Mouse (Mus musculus) embryonic facial prominence, embryonic 14.5 days (tissue): ENCODE data around the gene Tex14. TPM values are rescaled to one million over a fixed set of nuclear protein-coding genes. Genes with fewer than 3 reads are reported as not detected.
"Not testable (repeated sequence)": the region's sequence is repeated elsewhere in the genome, so short reads cannot be mapped to it uniquely, and the experiment has no call there.

Source experiments
- ATAC-seq: fragments of 200-750 bp; cut with Nextera tagmentation; 2 replicates; pipeline ENCODE4 v1.8.0; 2017; ENCODE audit warnings: low read depth, moderate number of reproducible peaks, moderate TSS enrichment
- DNase-seq: peaks from one replicate; pipeline ENCODE4 v3.0.0-alpha.2; 2015; ENCODE audit warnings: low spot score
- H3K27ac ChIP-seq: fragments of 300-500 bp; sonication (generic); replicated peaks from 2 replicates; pipeline ENCODE4 v1.5.1; 2014; ENCODE audit warnings: low read depth, mild to moderate bottlenecking, low read length, moderate library complexity
- H3K27me3 ChIP-seq: fragments of 300-500 bp; sonication (generic); replicated peaks from 2 replicates; pipeline ENCODE4 v1.6.1; 2014; ENCODE audit warnings: low read length; ENCODE audit not compliant: control insufficient read depth, insufficient read depth
- H3K36me3 ChIP-seq: fragments of 300-500 bp; sonication (generic); 2 replicates; pipeline ENCODE4 v1.6.1; 2014; ENCODE audit warnings: low read length, mixed read lengths; ENCODE audit not compliant: control insufficient read depth, insufficient read depth
- H3K4me1 ChIP-seq: fragments of 300-500 bp; sonication (generic); 2 replicates; pipeline ENCODE4 v1.6.1; 2014; ENCODE audit warnings: antibody characterized with exemption, low read length; ENCODE audit not compliant: control insufficient read depth, insufficient read depth
- H3K4me2 ChIP-seq: fragments of 300-500 bp; sonication (generic); 2 replicates; pipeline ENCODE4 v1.6.1; 2014; ENCODE audit warnings: low read depth, mild to moderate bottlenecking, low read length, moderate library complexity, mixed read lengths
- H3K4me3 ChIP-seq: fragments of 300-500 bp; sonication (generic); 2 replicates; pipeline ENCODE4 v1.5.1; 2014; ENCODE audit warnings: low read depth, mild to moderate bottlenecking, low read length
- H3K9ac ChIP-seq: fragments of 300-500 bp; sonication (generic); 2 replicates; pipeline ENCODE4 v1.6.1; 2014; ENCODE audit warnings: low read depth, mild to moderate bottlenecking, low read length, moderate library complexity, mixed read lengths
- H3K9me3 ChIP-seq: fragments of 300-500 bp; sonication (generic); 2 replicates; pipeline ENCODE4 v1.6.1; 2016; ENCODE audit warnings: low read length; ENCODE audit not compliant: control insufficient read depth
- WGBS: fragments of 180-500 bp; shearing (Covaris S2); extraction: QIAGEN DNeasy Blood & Tissue Kit; methylation state at CpG from one replicate; pipeline ENCODE4 v1.1.7; 2014; 5-methylcytosine and 5-hydroxymethylcytosine counted together
- polyA plus RNA-seq: library from polyadenylated mRNA; unstranded; fragments of >200 nt; fragmentation: Nextera tagmentation; extraction: Ambion mirVana; gene quantifications from 2 replicates; pipeline ENCODE4 v1.2.1, GENCODE M21; 2014

The Tex14 gene
- polyA plus RNA-seq, 1 experiment from 2014 or later, result 4.8 TPM

GRCm38 (mm10) chr11:87461780-87462460, 57.1 kb downstream of the Tex14 start:
- Histone ChIP-seq H3K4me2 (peak overlapping the region; percentile 53), H3K4me3 (peak overlapping the region; percentile 35), H3K27ac (peak overlapping the region; percentile 65), H3K9ac (peak overlapping the region; percentile 41)
- not testable (repeated sequence) for H3K9me3 ChIP-seq, H3K27me3 ChIP-seq, H3K36me3 ChIP-seq, H3K4me1 ChIP-seq
- ATAC-seq (peak; percentile 97), DNase-seq (peak; percentile 82)
- WGBS, result 1% methylated on average over 20 of the region's 58 CpGs

GRCm38 (mm10) chr11:87462461-87463242, 57.8 kb downstream of the Tex14 start:
- 6% methylated on average over 9 of the region's 9 CpGs for WGBS

DNA sequence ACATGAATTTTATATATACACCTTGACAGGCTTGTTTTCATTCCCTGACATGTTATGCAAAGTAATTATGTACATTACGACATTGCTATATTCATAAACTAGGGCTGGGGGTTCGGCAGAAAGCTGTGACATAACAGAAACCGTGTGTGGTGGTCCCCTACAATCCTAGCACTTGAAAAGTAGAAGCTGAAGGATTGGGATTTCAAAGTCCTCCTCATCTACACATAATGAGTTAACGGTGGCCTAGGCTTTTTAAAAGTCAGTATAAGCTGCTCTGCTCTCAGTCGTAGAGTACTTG, 58.3 kb downstream of the Tex14 start:
- Histone ChIP-seq H3K9me3 (no peaks in the 10 kb centered on the region), H3K4me1 (no peaks in the 10 kb centered on the region), H3K36me3 (no peaks in the 10 kb centered on the region), H3K4me3 (no peak overlapping the region), H3K27ac (no peak overlapping the region), H3K9ac (no peak overlapping the region), H3K27me3 (no peaks in the 10 kb centered on the region), H3K4me2 (no peak overlapping the region)
- ATAC-seq, result no peak
- 40% methylated on average over 5 of the region's 5 CpGs for WGBS
- DNase-seq, result no peak

More at GRCm38 (mm10) chr11:87462461-87463242, 57.8 kb downstream of the Tex14 start:
- ATAC-seq, result peak; percentile 87
- H3K9me3 ChIP-seq, result no peaks in the 10 kb centered on the region
- no peaks in the 10 kb centered on the region for H3K27me3 ChIP-seq
- DNase-seq, result peak; percentile 91
- H3K4me1 ChIP-seq, result no peaks in the 10 kb centered on the region
- peak overlapping the region; percentile 74 for H3K27ac ChIP-seq
- 0 out of 2 replicates have a peak overlapping the region, but pooled peaks have one; percentile 2 for H3K4me3 ChIP-seq
- no peaks in the 10 kb centered on the region for H3K36me3 ChIP-seq
- H3K4me2 ChIP-seq, result no peak overlapping the region
- no peak overlapping the region for H3K9ac ChIP-seq

DNA sequence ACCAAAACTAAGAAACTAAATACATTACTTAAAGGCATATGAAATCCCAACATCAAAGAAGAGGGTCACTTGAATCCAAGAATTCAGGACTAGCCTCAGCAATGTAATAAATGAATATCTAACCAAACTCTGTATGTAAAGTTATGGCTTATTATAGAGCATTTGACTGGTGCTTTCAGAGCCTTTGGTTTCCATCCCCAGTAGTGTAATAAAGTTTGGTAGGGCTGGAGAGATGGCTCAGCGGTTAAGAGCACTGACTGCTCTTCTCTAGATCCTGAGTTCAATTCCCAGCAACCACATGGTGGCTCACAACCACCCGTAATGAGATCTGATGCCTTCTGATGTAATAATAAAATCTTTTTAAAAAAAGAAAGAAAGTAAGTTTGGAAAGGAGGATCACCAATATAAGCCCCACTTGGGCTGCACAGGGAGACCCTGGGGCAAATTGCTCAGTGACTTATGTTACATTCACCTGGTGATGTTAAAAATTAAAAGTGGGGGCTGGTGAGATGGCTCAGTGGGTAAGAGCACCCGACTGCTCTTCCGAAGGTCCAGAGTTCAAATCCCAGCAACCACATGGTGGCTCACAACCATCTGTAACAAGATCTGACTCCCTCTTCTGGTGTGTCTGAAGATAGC, 59.0 kb downstream of the Tex14 start:
- H3K9ac ChIP-seq, H3K4me3 ChIP-seq, H3K4me1 ChIP-seq, H3K27ac ChIP-seq, H3K9me3 ChIP-seq, H3K27me3 ChIP-seq, DNase-seq, H3K4me2 ChIP-seq, ATAC-seq, H3K36me3 ChIP-seq: not testable (repeated sequence)
- 83% methylated on average over 4 of the region's 4 CpGs for WGBS

DNA sequence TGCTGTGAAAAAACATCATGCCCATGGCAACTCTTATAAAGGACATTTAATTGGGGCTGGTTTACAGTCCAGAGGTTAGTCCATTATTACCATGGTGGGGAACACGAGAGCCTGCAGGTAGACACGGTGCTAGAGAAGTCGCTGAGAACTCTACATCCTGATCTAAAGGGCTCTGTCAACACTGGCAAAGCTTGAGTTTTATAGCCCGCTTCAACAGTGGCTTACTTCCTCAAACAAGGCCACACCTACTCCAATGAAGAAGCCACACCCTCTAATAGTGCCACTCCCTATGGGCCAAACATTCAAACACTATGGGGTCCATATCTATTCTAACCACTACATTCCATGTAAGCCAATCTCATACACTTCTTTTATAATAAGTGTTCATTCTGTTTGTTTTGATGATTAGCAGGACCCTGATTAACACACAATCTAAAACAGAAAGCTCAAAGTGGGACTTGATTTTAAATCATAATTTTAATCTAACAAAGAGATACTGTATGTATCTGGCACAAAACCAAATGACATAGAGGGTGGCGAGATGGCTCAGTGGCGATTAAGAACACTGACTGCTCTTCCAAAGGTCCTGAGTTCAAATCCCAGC, 61.2 kb downstream of the Tex14 start:
- Histone ChIP-seq H3K36me3 (no peaks in the 10 kb centered on the region), H3K9me3 (no peaks in the 10 kb centered on the region), H3K27me3 (no peaks in the 10 kb centered on the region), H3K4me3 (no peak overlapping the region), H3K4me1 (no peaks in the 10 kb centered on the region), H3K27ac (no peak overlapping the region), H3K9ac (no peak overlapping the region), H3K4me2 (no peak overlapping the region)
- WGBS, result 76% methylated on average over 6 of the region's 6 CpGs
- no peak for ATAC-seq
- no peak for DNase-seq

GRCm38 (mm10) chr11:87467491-87468277, 62.8 kb downstream of the Tex14 start:
- H3K4me1 ChIP-seq, result no peaks in the 10 kb centered on the region
- ATAC-seq (no peak), DNase-seq (no peak)
- no peak overlapping the region for H3K4me2 ChIP-seq
- H3K36me3 ChIP-seq, result no peaks in the 10 kb centered on the region
- H3K27me3 ChIP-seq, result no peaks in the 10 kb centered on the region
- WGBS, result 40% methylated on average over 19 of the region's 19 CpGs
- H3K4me3 ChIP-seq, result no peak overlapping the region
- H3K27ac ChIP-seq, result no peak overlapping the region
- H3K9me3 ChIP-seq, result no peaks in the 10 kb centered on the region
- no peak overlapping the region for H3K9ac ChIP-seq

- Histone ChIP-seq H3K9me3 (no peaks in the 10 kb centered on the region), H3K9ac (no peak overlapping the region), H3K27ac (no peak overlapping the region), H3K36me3 (no peaks in the 10 kb centered on the region), H3K4me1 (no peaks in the 10 kb centered on the region), H3K27me3 (no peaks in the 10 kb centered on the region), H3K4me3 (no peak overlapping the region), H3K4me2 (no peak overlapping the region)
- 61% methylated on average over 7 of the region's 7 CpGs for WGBS
- DNase-seq (no peak), ATAC-seq (no peak)
Measured at GRCm38 (mm10) chr11:87468278-87468655, 63.4 kb downstream of the Tex14 start.

- Histone ChIP-seq H3K9ac (no peak overlapping the region), H3K4me3 (no peak overlapping the region), H3K36me3 (no peaks in the 10 kb centered on the region), H3K27me3 (no peaks in the 10 kb centered on the region), H3K4me2 (no peak overlapping the region), H3K4me1 (no peaks in the 10 kb centered on the region), H3K9me3 (no peaks in the 10 kb centered on the region), H3K27ac (no peak overlapping the region)
- no peak for DNase-seq
- 80% methylated on average over 9 of the region's 9 CpGs for WGBS
- no peak for ATAC-seq
Measured at GRCm38 (mm10) chr11:87468706-87469315, 63.9 kb downstream of the Tex14 start.
